Mouse (Mus musculus) spleen, adult 10 weeks (tissue): ENCODE data around the gene Dalrd3. TPM values are rescaled to one million over a fixed set of nuclear protein-coding genes. Genes with fewer than 3 reads are reported as not detected.

Source experiments
- polyA plus RNA-seq: library from polyadenylated mRNA; stranded (reverse); fragments of 350-450 nt; fragmentation: Illumina TruSeq; extraction: RNeasy Lipid Tissue Mini Kit (QIAGEN cat#74804); gene quantifications from one replicate; pipeline ENCODE4 v1.2.3, GENCODE M21; 2015; ENCODE audit warnings: low replicate concordance; ENCODE audit not compliant: insufficient read depth

Dalrd3 gene
- polyA plus RNA-seq, result 58.1 TPM

GRCm38 (mm10) chr9:108569381-108570206 is at the start of gene Dalrd3:
Gene Dalrd3, plus strand, starts transcription at chr9:108569886.

GRCm38 (mm10) chr9:108560227-108560841 is 9.4 kb upstream of the Dalrd3 start, which contains the start of gene Impdh2:
Gene Impdh2, plus strand, starts transcription at chr9:108560286.

GRCm38 (mm10) chr9:108566815-108567776 is 2.6 kb upstream of the Dalrd3 start, which contains the start of gene Ndufaf3:
Gene Ndufaf3, minus strand, starts transcription at chr9:108567434.

GRCm38 (mm10) chr9:108578545-108579343 is 9.1 kb downstream of the Dalrd3 start, which contains the start of gene Wdr6:
Gene Wdr6, minus strand, starts transcription at chr9:108578739.

GRCm38 (mm10) chr9:108596998-108597764 is 27.5 kb downstream of the Dalrd3 start, which contains the start of gene P4htm:
Gene P4htm, minus strand, starts transcription at chr9:108597667.

Other genes starting within 250 kb of the Dalrd3 start
- gene Gpx1, start 231.0 kb upstream of the Dalrd3 start, polyA plus RNA-seq, result 346 TPM
- 112 TPM for gene Usp4, start 222.0 kb upstream of the Dalrd3 start, polyA plus RNA-seq
- gene 1700102P08Rik, start 177.1 kb upstream of the Dalrd3 start, polyA plus RNA-seq, result 3.8 TPM
- gene Ccdc36, start 141.4 kb upstream of the Dalrd3 start, polyA plus RNA-seq, result 0.10 TPM
- not detected for gene BC048562, start 133.4 kb upstream of the Dalrd3 start, polyA plus RNA-seq
- gene Ccdc71, start 109.4 kb upstream of the Dalrd3 start, polyA plus RNA-seq, result 13.7 TPM
- 8.7 TPM for gene Klhdc8b, start 108.3 kb upstream of the Dalrd3 start, polyA plus RNA-seq
- 11.6 TPM for gene Lamb2, start 90.2 kb upstream of the Dalrd3 start, polyA plus RNA-seq
- 83.1 TPM for gene Usp19, start 79.3 kb upstream of the Dalrd3 start, polyA plus RNA-seq
- gene Qars, start 62.2 kb upstream of the Dalrd3 start, polyA plus RNA-seq, result 137 TPM
- 119 TPM for gene Qrich1, start 53.1 kb upstream of the Dalrd3 start, polyA plus RNA-seq
- gene Impdh2, start 9.6 kb upstream of the Dalrd3 start, polyA plus RNA-seq, result 139 TPM
- gene Ndufaf3, start 2.5 kb upstream of the Dalrd3 start, polyA plus RNA-seq, result 8.6 TPM
- gene Wdr6, start 8.9 kb downstream of the Dalrd3 start, polyA plus RNA-seq, result 11.5 TPM
- 0.48 TPM for gene P4htm, start 27.8 kb downstream of the Dalrd3 start, polyA plus RNA-seq
- gene Arih2, start 79.5 kb downstream of the Dalrd3 start, polyA plus RNA-seq, result 75.7 TPM
- 30.9 TPM for gene Slc25a20, start 92.2 kb downstream of the Dalrd3 start, polyA plus RNA-seq
- gene Prkar2a, start 119.4 kb downstream of the Dalrd3 start, polyA plus RNA-seq, result 23.6 TPM
- gene Ip6k2, start 213.9 kb downstream of the Dalrd3 start, polyA plus RNA-seq, result 77.0 TPM
- 8.2 TPM for gene Nckipsd, start 238.5 kb downstream of the Dalrd3 start, polyA plus RNA-seq